Mouse (Mus musculus) megakaryocyte-erythroid progenitor cell, adult 5-6 weeks (primary cell): ENCODE results near the gene Hist1h2bh. TPM values are rescaled to one million over a fixed set of nuclear protein-coding genes. Genes with fewer than 3 reads are reported as not detected.

Experiments used
- ATAC-seq: replicated peaks from 2 replicates; pipeline ENCODE4 v1.8.0; 2016; ENCODE audit warnings: mild to moderate bottlenecking, inconsistent platforms; ENCODE audit not compliant: severe bottlenecking, poor library complexity, low FRiP score, low TSS enrichment
- total RNA-seq, 2 experiments: library from RNA; stranded (forward) in 1 of 2; stranded (reverse) in 1 of 2; fragments of 200-1000, 215-1000 nt in 1 of 2; fragments of >200 nt in 1 of 2; fragmentation: Nextera tagmentation in 1 of 2; gene quantifications; 2 replicates each; pipeline ENCODE4 v1.2.3; 2014 to 2017

Gene Hist1h2bh
- total RNA-seq, 2 experiments from 2014 or later: 31.9 to 165 TPM

- ATAC-seq: no peak
Observed at GRCm38 (mm10) chr13:23515826-23516620, 27.2 kb downstream of the Hist1h2bh start.

GRCm38 (mm10) chr13:23515281-23515680, 27.9 kb downstream of the Hist1h2bh start:
- ATAC-seq: no peak

DNA sequence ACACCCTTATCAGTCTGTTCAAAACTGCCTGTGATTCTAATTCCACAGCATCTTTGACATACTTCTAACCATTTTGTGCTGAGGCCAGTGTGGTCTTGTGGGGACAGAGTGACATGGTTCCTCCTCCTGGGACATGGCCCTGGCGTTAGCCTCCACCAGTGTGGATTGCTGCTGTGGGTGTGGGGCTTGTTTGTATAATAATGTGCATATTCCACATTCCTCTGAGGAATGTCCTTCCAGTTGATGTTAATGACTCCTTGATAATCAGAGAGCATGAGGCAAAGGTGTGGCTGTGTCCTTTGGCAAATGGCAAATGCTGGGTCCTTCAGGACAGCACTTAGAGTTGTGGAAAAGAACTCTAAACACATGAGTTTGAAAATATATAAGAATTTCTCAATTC, 29.7 kb downstream of the Hist1h2bh start:
- no peak for ATAC-seq

DNA sequence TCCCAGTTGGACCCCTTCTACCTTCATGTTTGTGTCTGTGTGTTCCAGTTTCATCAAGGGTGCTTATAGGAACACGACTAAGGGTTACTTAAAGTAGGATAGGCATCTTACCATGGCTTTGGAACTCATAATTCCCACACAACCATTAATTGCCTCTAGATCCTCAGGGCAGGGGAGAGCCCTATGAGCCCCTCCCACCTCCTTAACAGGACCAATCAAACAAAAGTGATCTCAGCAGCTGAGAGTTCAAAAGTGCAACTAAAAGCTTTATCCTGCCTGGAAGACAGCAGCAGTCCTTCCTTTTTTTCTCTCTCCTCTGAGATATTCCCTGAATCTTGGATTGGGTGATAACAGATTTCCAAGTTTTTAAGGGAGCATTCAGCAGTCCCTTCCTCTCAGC, 33.1 kb downstream of the Hist1h2bh start:
- no peak for ATAC-seq

GRCm38 (mm10) chr13:23506819-23507515, 36.2 kb downstream of the Hist1h2bh start:
- peak; percentile 52; the same call in 1 of the 2 replicates for ATAC-seq

DNA sequence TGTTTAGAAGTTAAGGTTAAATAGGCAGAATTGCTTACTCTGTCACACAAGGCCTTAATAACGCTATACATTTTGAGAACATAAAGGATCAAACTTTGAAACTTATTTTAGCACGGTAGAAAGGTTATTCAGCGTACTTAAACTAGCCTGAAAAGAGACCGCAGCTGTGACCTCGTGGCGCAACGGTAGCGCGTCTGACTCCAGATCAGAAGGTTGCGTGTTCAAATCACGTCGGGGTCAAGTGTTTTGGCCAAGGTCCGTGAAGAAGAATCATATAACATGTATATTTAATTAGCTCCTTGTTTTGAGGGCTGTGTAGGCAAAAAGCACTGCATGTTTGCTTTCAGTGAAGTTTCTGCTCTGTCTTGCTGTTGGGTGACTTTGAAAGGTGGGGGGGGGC, 36.8 kb downstream of the Hist1h2bh start:
- no peak for ATAC-seq

DNA sequence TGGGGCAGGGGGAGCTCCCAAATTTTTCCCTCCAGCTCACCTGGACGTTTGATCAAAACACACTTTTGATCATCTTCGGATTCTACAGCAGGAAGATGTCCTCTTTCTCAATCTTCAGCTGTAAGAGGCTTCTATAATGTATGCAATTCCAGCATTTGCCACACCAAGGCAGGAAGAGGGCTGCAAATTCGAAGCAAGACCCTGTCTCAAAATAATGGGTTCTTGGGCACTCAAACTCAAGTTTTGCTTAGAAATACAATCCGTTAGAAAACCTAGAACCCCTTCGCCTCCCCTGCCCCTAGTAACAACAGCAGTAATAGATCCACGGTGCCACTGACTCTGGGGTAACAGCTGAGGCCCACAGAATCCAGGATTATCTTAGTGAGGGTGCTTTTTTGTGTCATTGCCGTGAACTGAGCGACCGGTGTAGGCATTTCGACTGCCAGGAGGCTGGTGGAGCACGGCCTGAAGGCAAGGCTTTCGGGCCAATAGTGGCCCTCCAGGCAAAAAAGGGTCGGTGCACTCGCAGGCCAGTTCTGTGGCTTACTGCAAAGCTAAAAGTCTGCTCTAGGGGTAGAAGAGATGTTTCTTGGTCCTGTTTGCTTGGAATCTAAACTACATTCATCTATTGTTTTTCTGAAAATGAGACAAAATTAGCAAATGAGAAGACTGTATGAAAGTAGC, 37.4 kb downstream of the Hist1h2bh start:
- peak; percentile 17; the same call in 1 of the 2 replicates for ATAC-seq

GRCm38 (mm10) chr13:23503797-23504196, 39.4 kb downstream of the Hist1h2bh start:
- ATAC-seq: peak; percentile 41; the same call in 1 of the 2 replicates

GRCm38 (mm10) chr13:23502916-23503315, 40.3 kb downstream of the Hist1h2bh start:
- ATAC-seq: no peak

- no peak for ATAC-seq
Observed at GRCm38 (mm10) chr13:23502031-23502567, 41.1 kb downstream of the Hist1h2bh start.

- no peak for ATAC-seq
Observed at GRCm38 (mm10) chr13:23501511-23501910, 41.7 kb downstream of the Hist1h2bh start.

- ATAC-seq: peak; percentile 38
Observed at GRCm38 (mm10) chr13:23500424-23501200, 42.6 kb downstream of the Hist1h2bh start.

- no peak for ATAC-seq
Observed at GRCm38 (mm10) chr13:23499943-23500342, 43.2 kb downstream of the Hist1h2bh start.

GRCm38 (mm10) chr13:23498653-23499052, 44.5 kb downstream of the Hist1h2bh start:
- no peak for ATAC-seq

- ATAC-seq: no peak
Observed at GRCm38 (mm10) chr13:23497656-23498321, 45.4 kb downstream of the Hist1h2bh start.

GRCm38 (mm10) chr13:23495526-23495925, 47.7 kb downstream of the Hist1h2bh start:
- no peak for ATAC-seq

- ATAC-seq: 0 out of 2 replicates have a peak, but pooled peaks have one; percentile 54
Observed at GRCm38 (mm10) chr13:23491990-23492389, 51.2 kb downstream of the Hist1h2bh start.
